Mouse (Mus musculus) MEL (cell line): ENCODE measurements around the gene Ssc5d.

Experiments used
- CTCF ChIP-seq, 3 experiments: IDR thresholded peaks in 2 of 3; conservative IDR thresholded peaks in 1 of 3; 2 replicates each; pipeline ENCODE4 v1.5.1; 2011 to 2012; ENCODE audit warnings: low read length in 3 of 3, low read depth in 2 of 3, mild to moderate bottlenecking in 2 of 3, improper control_type of control experiment in 1 of 3, inconsistent platforms in 1 of 3, mixed read lengths in 1 of 3, moderate library complexity in 1 of 3; ENCODE audit not compliant: control insufficient read depth in 1 of 3, insufficient read depth in 1 of 3, poor library complexity in 1 of 3, severe bottlenecking in 1 of 3
- E2F4 ChIP-seq: IDR thresholded peaks from 2 replicates; pipeline ENCODE4 v1.6.1; 2011; ENCODE audit warnings: low read depth, low read length, improper control_type of control experiment, borderline replicate concordance
- ELF1 ChIP-seq: IDR thresholded peaks from 2 replicates; pipeline ENCODE4 v1.6.1; 2014; ENCODE audit warnings: low read depth, mild to moderate bottlenecking, inconsistent platforms, low read length, improper control_type of control experiment, moderate library complexity
- GATA1 ChIP-seq: IDR thresholded peaks from 2 replicates; pipeline ENCODE4 v1.6.1; 2011; ENCODE audit warnings: low read depth, low read length, improper control_type of control experiment
- HCFC1 ChIP-seq: IDR thresholded peaks from 2 replicates; pipeline ENCODE4 v1.6.1; 2012; ENCODE audit warnings: low read depth, mild to moderate bottlenecking, inconsistent platforms, low read length, improper control_type of control experiment, moderate library complexity
- POLR2A ChIP-seq, 2 experiments: IDR thresholded peaks; 2 replicates each; pipeline ENCODE4 v1.6.1; 2011 to 2012; ENCODE audit warnings: low read length in 2 of 2, mild to moderate bottlenecking in 2 of 2, control low read depth in 1 of 2, improper control_type of control experiment in 1 of 2, low read depth in 1 of 2, moderate library complexity in 1 of 2; ENCODE audit not compliant: control insufficient read depth in 1 of 2, insufficient read depth in 1 of 2, poor library complexity in 1 of 2
- SIN3A ChIP-seq: IDR thresholded peaks from 2 replicates; pipeline ENCODE4 v1.6.1; 2012; ENCODE audit warnings: low read length, improper control_type of control experiment, inconsistent platforms

- TF ChIP-seq SIN3A: no peak
- TF ChIP-seq POLR2A (IDR thresholded peaks at IDR 0.05; ENCODE audit: control insufficient read depth in 1 of 2, insufficient read depth in 1 of 2, low read depth in 1 of 2, low read length in 2 of 2, poor library complexity in 1 of 2): no peak
- no peak for TF ChIP-seq CTCF (IDR thresholded peaks at IDR 0.05 in 2 of 3, conservative IDR thresholded peaks at IDR 0.05 in 1 of 3; ENCODE audit: control insufficient read depth in 1 of 3, insufficient read depth in 1 of 3, low read depth in 2 of 3, low read length in 3 of 3, poor library complexity in 1 of 3, severe bottlenecking in 1 of 3)
- no peak for TF ChIP-seq GATA1
- no peak for TF ChIP-seq HCFC1
- TF ChIP-seq E2F4: no peak
- no peak for TF ChIP-seq ELF1
Observed at GRCm38 (mm10) chr7:4972321-4973047, 46.9 kb downstream of the Ssc5d start.
